Mouse (Mus musculus) erythroid progenitor cell, adult 5-6 weeks (primary cell): ENCODE results near the gene Pomt1. TPM values are rescaled to one million over a fixed set of nuclear protein-coding genes. Genes with fewer than 3 reads are reported as not detected.
A peak's percentile ranks its signal among the peaks of the same experiment; 100 is the strongest.

Source experiments
- ATAC-seq: replicated peaks from 2 replicates; pipeline ENCODE4 v1.8.0; 2016; ENCODE audit warnings: moderate number of reproducible peaks, mild to moderate bottlenecking, moderate TSS enrichment, inconsistent platforms; ENCODE audit not compliant: poor library complexity, low FRiP score, severe bottlenecking
- total RNA-seq, 2 experiments: library from RNA; stranded (forward) in 1 of 2; stranded (reverse) in 1 of 2; fragments of 150-400 nt in 1 of 2; fragments of 186-747, 209-891 nt in 1 of 2; gene quantifications; 2 replicates each; pipeline versions ENCODE4 v1.2.3 to v1.2.4; 2015 to 2017; ENCODE audit warnings: low replicate concordance in 2 of 2

The Pomt1 gene
- total RNA-seq, 2 experiments from 2014 or later: 23.1 to 36.3 TPM

GRCm38 (mm10) chr2:32220021-32220420, 16.4 kb upstream of the Pomt1 start:
- ATAC-seq: no peak

GRCm38 (mm10) chr2:32220969-32221368, 15.4 kb upstream of the Pomt1 start:
- ATAC-seq: no peak

- ATAC-seq: no peak
Measured at GRCm38 (mm10) chr2:32221577-32221976, 14.8 kb upstream of the Pomt1 start.

- ATAC-seq: no peak
Measured at GRCm38 (mm10) chr2:32222057-32222456, 14.3 kb upstream of the Pomt1 start.

GRCm38 (mm10) chr2:32235433-32235832, 957 bp upstream of the Pomt1 start:
- ATAC-seq: no peak

- ATAC-seq: peak; percentile 68
Measured at GRCm38 (mm10) chr2:32236760-32237487, 534 bp downstream of the Pomt1 start.

GRCm38 (mm10) chr2:32237571-32237970, 1.2 kb downstream of the Pomt1 start:
- peak; percentile 3; the same call in 1 of the 2 replicates for ATAC-seq

- no peak for ATAC-seq
Measured at GRCm38 (mm10) chr2:32238708-32239435, 2.5 kb downstream of the Pomt1 start.

GRCm38 (mm10) chr2:32240591-32240990, 4.2 kb downstream of the Pomt1 start:
- no peak for ATAC-seq

GRCm38 (mm10) chr2:32242986-32243385, 6.6 kb downstream of the Pomt1 start:
- no peak for ATAC-seq

- no peak for ATAC-seq
Measured at GRCm38 (mm10) chr2:32246741-32247140, 10.4 kb downstream of the Pomt1 start.

GRCm38 (mm10) chr2:32248377-32249361, 12.3 kb downstream of the Pomt1 start:
- no peak for ATAC-seq

GRCm38 (mm10) chr2:32251791-32252527, 15.6 kb downstream of the Pomt1 start:
- no peak for ATAC-seq

GRCm38 (mm10) chr2:32252658-32253057, 16.3 kb downstream of the Pomt1 start:
- ATAC-seq: no peak

- no peak for ATAC-seq
Measured at GRCm38 (mm10) chr2:32253352-32253751, 17.0 kb downstream of the Pomt1 start.

GRCm38 (mm10) chr2:32254563-32254962, 18.2 kb downstream of the Pomt1 start:
- ATAC-seq: no peak

- no peak for ATAC-seq
Measured at GRCm38 (mm10) chr2:32256273-32256672, 19.9 kb downstream of the Pomt1 start.

- ATAC-seq: no peak
Measured at GRCm38 (mm10) chr2:32258887-32259533, 22.6 kb downstream of the Pomt1 start.
